Mouse (Mus musculus) kidney, postnatal 36 days (tissue): Measurements from ENCODE around the gene Spaca4.

Experiments
- DNase-seq, 2 experiments: peaks; one replicate each; pipeline ENCODE4 v3.0.0; 2021 to 2022; ENCODE audit warnings: mixed read lengths in 2 of 2

Gene Spaca4

DNA sequence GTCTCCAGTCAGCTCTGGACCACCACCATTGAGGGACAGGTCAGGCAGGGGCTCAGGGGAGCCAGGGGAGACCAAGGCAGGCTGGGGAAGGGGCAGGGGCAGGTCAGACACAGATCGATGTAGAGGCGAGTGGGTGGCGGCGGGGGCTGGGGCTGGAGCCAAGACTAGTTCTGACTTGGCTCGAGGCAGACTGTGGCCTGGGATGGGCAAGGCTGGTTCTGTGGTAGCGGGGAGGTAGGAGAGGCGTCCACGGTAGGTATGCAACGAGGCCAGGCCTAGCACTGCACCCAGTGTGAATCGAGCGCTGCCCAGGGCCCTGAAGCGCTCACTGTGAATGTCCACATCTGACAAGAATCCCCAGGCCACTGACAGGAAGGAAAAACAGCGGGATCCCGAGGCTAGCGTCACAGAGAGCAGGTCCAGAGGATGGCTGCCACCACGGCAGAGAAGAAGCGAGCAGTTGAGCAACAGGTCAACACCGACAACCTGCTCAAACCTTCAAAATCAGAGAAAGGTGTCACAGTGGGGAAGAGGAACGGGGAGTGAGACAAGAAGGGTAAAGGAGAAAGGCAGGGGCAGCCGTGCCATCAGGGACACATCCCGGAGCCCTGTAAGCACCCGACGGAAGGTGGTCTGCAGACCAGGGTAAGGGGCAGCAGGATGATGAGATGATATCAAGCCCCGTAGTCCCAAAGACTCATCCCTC lies 14.1 kb downstream of the Spaca4 start:
- peak in 1 of 2 experiments; percentile 30 for DNase-seq

- DNase-seq = peak in 1 of 2 experiments; percentile 51
Observed at GRCm38 (mm10) chr7:45710477-45711191, 15.0 kb downstream of the Spaca4 start.

DNA sequence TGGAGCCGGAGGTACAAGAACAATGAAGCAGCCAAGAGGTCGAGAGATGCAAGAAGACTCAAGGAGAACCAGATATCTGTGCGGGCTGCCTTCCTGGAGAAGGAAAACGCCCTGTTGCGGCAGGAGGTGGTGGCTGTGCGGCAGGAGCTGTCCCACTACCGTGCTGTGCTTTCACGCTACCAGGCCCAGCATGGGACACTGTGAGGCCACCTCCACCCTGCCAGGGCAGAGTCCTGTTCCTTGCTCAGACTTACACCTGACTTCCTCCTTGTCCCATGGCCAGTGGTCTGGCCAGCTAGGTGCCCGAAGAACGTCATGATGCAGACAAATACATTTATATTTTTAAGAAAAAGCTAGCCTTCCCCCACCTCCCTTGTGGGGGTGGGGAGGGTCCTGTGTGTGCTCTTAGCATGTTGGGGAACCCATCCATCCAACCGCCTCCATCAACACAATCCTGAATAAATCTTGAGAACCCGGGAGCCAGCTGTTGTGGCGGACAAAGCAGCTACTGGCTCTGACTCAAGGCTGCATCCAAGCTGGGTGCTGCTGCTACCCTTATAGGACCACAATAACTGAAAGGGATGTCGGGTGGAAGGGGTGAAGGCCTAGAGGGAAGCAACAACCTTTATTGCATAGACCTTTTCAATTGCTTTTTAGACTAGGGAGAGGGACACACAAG lies 15.8 kb downstream of the Spaca4 start:
- DNase-seq = peak in 1 of 2 experiments; percentile 43

DNA sequence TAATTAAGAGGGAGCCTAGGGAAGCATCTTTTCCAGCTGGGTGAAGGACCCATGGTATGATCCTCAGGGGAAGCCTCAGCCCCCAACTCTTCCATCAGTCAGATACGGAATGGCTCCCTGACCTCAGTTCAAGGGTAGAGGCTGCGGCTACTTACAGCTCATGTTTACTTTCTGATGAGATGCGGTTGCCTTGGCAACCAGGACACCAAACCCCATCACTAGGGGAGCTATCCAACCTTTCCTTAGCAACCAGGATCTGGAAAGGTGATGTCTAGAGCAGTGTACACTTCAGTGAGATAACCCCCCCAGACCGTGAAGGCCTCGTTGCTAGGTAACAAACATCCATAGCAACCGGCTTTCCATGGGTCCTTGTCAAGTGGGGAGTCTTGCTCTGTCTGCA lies 16.6 kb downstream of the Spaca4 start:
- peak in 1 of 2 experiments; percentile 40 for DNase-seq

GRCm38 (mm10) chr7:45708221-45708761 lies 17.3 kb downstream of the Spaca4 start:
- peak; percentile 79 to 90 for DNase-seq

DNA sequence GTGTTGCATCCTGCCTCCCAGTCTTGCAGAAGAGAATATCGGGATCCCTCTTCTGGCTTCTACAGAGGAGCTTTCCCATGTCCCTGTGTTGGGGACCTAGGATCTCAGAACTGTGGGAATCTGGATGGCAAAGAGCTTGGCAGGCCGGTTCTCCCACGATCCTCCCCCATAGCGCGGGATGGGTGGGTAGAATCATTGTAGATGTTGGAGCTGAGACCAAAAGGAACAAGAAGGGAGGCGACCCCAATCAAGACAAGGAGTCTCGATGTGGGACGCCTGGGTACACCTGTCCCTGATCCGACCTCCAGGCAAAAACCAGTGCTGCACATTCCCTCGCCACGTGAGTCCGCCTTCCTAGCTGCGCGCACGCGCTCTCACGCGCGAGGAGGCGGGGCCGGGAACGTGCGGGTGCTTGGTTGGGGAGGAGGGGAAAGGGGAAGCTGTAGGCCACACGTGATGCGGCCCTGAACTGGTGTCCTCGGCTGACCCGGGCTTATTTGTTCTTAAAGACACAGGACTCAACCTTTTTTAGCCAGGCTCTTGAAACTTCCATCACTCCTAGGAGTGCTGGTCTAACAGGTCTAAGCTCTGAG lies 18.1 kb downstream of the Spaca4 start:
- DNase-seq = peak; percentile 99

DNA sequence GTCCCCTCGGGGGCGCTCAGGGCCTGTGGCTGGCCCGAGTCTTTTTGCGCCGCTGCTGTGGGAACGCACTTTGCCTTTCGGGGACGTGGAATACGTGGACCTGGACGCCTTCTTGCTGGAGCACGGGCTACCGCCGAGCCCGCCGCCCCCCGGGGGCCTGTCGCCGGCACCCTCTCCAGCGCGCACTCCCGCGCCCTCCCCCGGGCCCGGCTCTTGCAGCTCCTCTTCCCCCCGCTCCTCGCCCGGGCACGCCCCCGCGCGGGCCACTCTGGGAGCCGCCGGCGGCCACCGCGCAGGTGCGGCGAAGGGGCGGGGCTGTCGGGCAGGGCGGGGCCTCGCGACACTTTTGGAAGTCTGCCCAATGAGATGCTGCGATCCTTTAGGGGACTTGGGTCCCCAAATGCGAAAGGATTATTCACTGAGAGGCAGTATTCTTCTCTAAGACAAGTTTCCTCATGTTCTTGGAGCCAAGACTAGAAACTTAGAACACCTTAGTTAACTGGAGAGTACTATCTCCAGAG lies 18.8 kb downstream of the Spaca4 start:
- DNase-seq = peak; percentile 89 to 94

DNA sequence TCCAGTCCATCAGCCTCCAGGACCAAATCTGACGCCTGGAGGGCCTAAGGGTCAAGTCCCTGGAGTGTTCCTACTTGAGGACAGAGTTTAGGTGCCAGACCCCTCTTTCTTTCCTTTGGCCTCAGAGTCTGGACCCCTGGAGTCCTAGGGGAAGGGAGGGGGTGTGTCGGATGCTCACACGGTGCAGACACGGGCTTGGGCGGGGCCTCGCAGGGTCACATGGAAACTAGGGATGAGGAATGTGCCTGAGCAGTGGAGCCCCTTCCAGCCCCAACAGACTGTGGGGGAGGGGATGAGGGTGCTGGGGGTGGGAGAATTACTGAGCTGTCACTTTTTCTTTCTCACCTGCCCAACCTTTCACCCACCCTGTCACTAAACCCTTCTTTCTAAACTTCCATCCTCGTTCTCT lies 19.7 kb downstream of the Spaca4 start:
- peak; percentile 94 to 95 for DNase-seq

- DNase-seq = no peak
Observed at GRCm38 (mm10) chr7:45705443-45705864, 20.2 kb downstream of the Spaca4 start.

- DNase-seq = peak; percentile 98 to 100
Observed at GRCm38 (mm10) chr7:45704730-45705442, 20.7 kb downstream of the Spaca4 start, which contains the start of gene Dbp. Gene Dbp (plus strand): TSS chr7:45705088.

- peak; percentile 69 to 81 for DNase-seq
Observed at GRCm38 (mm10) chr7:45704046-45704559, 21.5 kb downstream of the Spaca4 start.

- DNase-seq = no peak
Observed at GRCm38 (mm10) chr7:45703521-45704033, 22.0 kb downstream of the Spaca4 start.

- DNase-seq = no peak
Observed at GRCm38 (mm10) chr7:45702809-45703520, 22.6 kb downstream of the Spaca4 start.

- DNase-seq = no peak
Observed at GRCm38 (mm10) chr7:45702316-45702715, 23.3 kb downstream of the Spaca4 start.

DNA sequence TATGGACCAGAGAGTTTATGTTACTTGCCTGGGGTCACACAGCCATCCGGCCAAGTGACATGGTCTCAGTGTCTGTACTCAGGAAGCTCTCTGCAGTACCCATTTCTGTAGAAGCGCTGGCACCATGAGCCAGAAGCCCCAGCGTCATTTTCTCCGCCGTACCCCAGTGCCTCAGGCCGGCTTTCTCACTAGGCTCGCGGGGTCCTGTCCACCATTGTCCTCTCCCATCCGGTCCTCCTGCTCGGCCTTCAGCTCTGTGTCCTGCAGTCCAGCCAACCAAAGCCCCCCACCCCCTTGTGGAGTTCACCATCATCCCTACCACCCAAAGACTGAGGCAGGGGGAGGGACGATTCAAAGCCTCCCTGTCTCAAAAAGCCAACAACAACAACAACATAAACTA lies 24.0 kb downstream of the Spaca4 start:
- no peak for DNase-seq

DNA sequence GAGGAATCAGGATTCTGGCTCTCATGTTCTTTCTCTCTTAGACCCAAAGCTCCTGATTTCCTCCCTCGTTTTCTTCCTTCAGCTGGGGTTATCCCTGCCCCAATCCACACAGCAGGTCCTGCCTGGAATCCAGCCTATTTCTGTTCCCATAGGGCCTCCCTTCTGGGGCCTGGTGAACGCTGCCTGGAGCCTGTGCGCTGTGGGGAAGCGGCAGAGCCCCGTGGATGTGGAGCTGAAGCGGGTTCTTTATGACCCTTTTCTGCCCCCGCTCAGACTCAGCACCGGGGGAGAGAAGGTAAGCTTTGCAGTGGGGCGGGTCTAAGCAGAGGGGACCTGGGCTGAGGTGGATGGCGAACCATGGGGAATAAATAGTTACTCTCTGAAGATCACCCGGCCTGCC lies 24.5 kb downstream of the Spaca4 start:
- no peak for DNase-seq

GRCm38 (mm10) chr7:45700301-45701015 lies 25.2 kb downstream of the Spaca4 start:
- DNase-seq = peak; percentile 89 to 92

DNA sequence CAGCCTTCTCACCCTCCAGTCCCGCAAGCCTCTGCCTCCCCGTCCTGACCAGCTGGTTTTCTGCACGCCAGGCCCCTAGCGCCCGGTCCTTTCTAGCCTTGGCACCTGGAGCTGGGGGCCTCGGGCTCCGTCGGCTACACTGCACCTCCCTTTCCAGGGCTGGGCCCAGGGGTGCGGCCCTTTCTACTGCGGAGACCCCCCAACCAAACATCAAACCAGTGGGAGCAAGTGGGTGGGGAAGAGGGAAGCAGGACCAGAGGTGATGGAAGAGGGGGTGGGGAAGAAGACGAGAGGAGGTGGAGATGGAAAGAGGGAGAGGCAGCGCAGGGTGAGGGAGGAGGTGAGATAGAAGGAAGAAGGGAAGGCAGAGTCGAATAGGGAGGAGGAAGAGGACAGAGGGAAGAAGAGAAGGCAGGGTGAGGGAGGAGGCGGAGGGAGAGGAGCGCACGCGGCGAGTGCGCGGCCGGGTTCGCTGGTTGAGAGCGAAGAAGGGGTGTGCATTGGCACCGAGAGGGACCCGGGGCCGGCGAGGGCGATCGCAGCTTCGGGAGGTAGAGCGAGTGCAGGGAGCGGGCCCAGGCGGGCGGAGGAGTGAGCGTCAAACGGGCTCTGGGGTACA lies 26.0 kb downstream of the Spaca4 start, which contains the start of gene Car11:
Car11 (plus strand) TSS at position 321 of the 619 bp plus-strand sequence.
- no peak for DNase-seq

DNA sequence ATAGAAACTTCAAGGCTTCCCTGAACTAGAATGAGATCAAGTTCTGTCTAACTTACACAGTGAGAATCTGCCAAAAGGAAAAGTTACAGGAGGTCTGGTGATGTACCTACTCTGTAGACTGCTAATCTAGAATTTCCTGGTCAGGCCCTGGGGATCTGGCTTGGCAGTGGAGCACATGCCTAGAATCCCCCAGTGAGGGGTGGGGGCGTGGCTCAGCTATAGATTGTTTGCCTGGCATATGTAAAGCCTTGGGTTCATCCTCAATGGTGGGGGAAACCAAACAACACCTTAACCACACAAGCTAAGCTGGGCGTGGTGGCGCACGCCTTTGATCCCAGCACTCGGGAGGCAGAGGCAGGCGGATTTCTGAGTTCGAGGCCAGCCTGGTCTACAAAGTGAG lies 27.7 kb downstream of the Spaca4 start:
- no peak for DNase-seq
